Mouse (Mus musculus) C2C12 (cell line): Measurements from ENCODE around the gene Ssbp3. TPM values are rescaled to one million over a fixed set of nuclear protein-coding genes. Genes with fewer than 3 reads are reported as not detected.
A peak's percentile ranks its signal among the peaks of the same experiment; 100 is the strongest.

Source experiments
- H3K27me3 ChIP-seq: one replicate; pipeline ENCODE4 v1.6.1; 2011; ENCODE audit not compliant: control insufficient read depth, insufficient read depth, insufficient read length
- H3K36me3 ChIP-seq: one replicate; pipeline ENCODE4 v1.6.1; 2011; ENCODE audit not compliant: control insufficient read depth, insufficient read depth
- H3K4me3 ChIP-seq: one replicate; pipeline ENCODE4 v1.5.1; 2011; ENCODE audit warnings: mild to moderate bottlenecking, control low read depth; ENCODE audit not compliant: poor library complexity, insufficient read depth, severe bottlenecking
- H3K79me2 ChIP-seq: one replicate; pipeline ENCODE4 v1.6.1; 2011; ENCODE audit not compliant: control insufficient read depth, insufficient read depth
- H3K79me3 ChIP-seq: one replicate; pipeline ENCODE4 v1.6.1; 2011; ENCODE audit warnings: low read depth, control low read depth
- H3ac ChIP-seq: one replicate; pipeline ENCODE3; 2011; ENCODE audit warnings: low read depth; ENCODE audit not compliant: control insufficient read depth, insufficient read length
- CEBPB ChIP-seq: IDR thresholded peaks from one replicate; pipeline ENCODE4 v1.6.1; 2011; ENCODE audit warnings: low read depth, mild to moderate bottlenecking, control low read depth, moderate library complexity
- CTCF ChIP-seq: IDR thresholded peaks from one replicate; pipeline ENCODE4 v1.5.1; 2011; ENCODE audit not compliant: control insufficient read depth, insufficient read depth, insufficient read length
- FOSL1 ChIP-seq: IDR thresholded peaks from one replicate; pipeline ENCODE4 v1.8.0; 2011; ENCODE audit warnings: mild to moderate bottlenecking, low read length; ENCODE audit not compliant: poor library complexity, insufficient read depth, severe bottlenecking
- MAX ChIP-seq: IDR thresholded peaks from one replicate; pipeline ENCODE4 v1.6.1; 2011; ENCODE audit warnings: mild to moderate bottlenecking, control low read depth
- MYOD1 ChIP-seq: IDR thresholded peaks from one replicate; pipeline ENCODE4 v1.6.1; 2011; ENCODE audit warnings: low read depth; ENCODE audit not compliant: control insufficient read depth, insufficient read length
- MYOG ChIP-seq: IDR thresholded peaks from one replicate; pipeline ENCODE4 v1.6.1; 2011; ENCODE audit not compliant: control insufficient read depth, insufficient read length; ENCODE audit errors: extremely low read depth
- USF1 ChIP-seq: IDR thresholded peaks from one replicate; pipeline ENCODE4 v1.6.1; 2011; ENCODE audit warnings: low read depth, mild to moderate bottlenecking, control low read depth, moderate library complexity
- polyA plus RNA-seq: library from polyadenylated mRNA; unstranded; fragments of >200 nt; fragmentation: generic; extraction: Trizol; gene quantifications from one replicate; pipeline ENCODE4 v1.2.1, GENCODE M21; 2012; ENCODE audit warnings: missing spikeins

Gene Ssbp3
- polyA plus RNA-seq, 1 experiment = 74.7 TPM

GRCm38 (mm10) chr4:106988886-106989225 lies 78.4 kb downstream of the Ssbp3 start:
- Histone ChIP-seq H3K79me2 (peaks cover 89% of the 10 kb centered on the region), H3K27me3 (no peaks in the 10 kb centered on the region), H3K4me3 (no peak overlapping the region), H3K79me3 (peaks cover 41% of the 10 kb centered on the region), H3ac (no peak overlapping the region), H3K36me3 (no peaks in the 10 kb centered on the region)
- TF ChIP-seq MAX = no peak
- no peak for TF ChIP-seq FOSL1
- TF ChIP-seq MYOG = no peak
- no peak for TF ChIP-seq USF1
- TF ChIP-seq CEBPB = no peak
- TF ChIP-seq CTCF = no peak
- no peak for TF ChIP-seq MYOD1

- TF ChIP-seq CTCF (peak; percentile 53), MYOG (no peak)
- Histone ChIP-seq H3K36me3 (no peaks in the 10 kb centered on the region), H3K79me3 (peaks cover 41% of the 10 kb centered on the region), H3K27me3 (no peaks in the 10 kb centered on the region), H3K4me3 (no peak overlapping the region), H3K79me2 (peaks cover 89% of the 10 kb centered on the region), H3ac (no peak overlapping the region)
Measured at GRCm38 (mm10) chr4:106989226-106989983, 78.9 kb downstream of the Ssbp3 start.

- Histone ChIP-seq H3K4me3 (no peak overlapping the region), H3K36me3 (no peaks in the 10 kb centered on the region), H3K27me3 (no peaks in the 10 kb centered on the region), H3K79me3 (peaks cover 50% of the 10 kb centered on the region), H3ac (no peak overlapping the region), H3K79me2 (peaks cover 99% of the 10 kb centered on the region)
- TF ChIP-seq MYOG = no peak
- TF ChIP-seq MYOD1 = no peak
- TF ChIP-seq USF1 = no peak
- TF ChIP-seq FOSL1 = no peak
- TF ChIP-seq CTCF = no peak
Measured at GRCm38 (mm10) chr4:106993053-106993452, 82.6 kb downstream of the Ssbp3 start.

- H3ac ChIP-seq = no peak overlapping the region
- peaks cover 41% of the 10 kb centered on the region for H3K79me3 ChIP-seq
- TF ChIP-seq USF1 = no peak
- TF ChIP-seq MYOG = no peak
- TF ChIP-seq CEBPB = no peak
- TF ChIP-seq MAX = no peak
- TF ChIP-seq FOSL1 = no peak
- no peak for TF ChIP-seq CTCF
- TF ChIP-seq MYOD1 = no peak
- no peaks in the 10 kb centered on the region for H3K36me3 ChIP-seq
- H3K27me3 ChIP-seq = no peaks in the 10 kb centered on the region
- peaks cover 99% of the 10 kb centered on the region for H3K79me2 ChIP-seq
- H3K4me3 ChIP-seq = no peak overlapping the region
Measured at GRCm38 (mm10) chr4:106994252-106994651, 83.8 kb downstream of the Ssbp3 start.

GRCm38 (mm10) chr4:106995069-106995468 lies 84.6 kb downstream of the Ssbp3 start:
- Histone ChIP-seq H3K79me3 (peaks cover 38% of the 10 kb centered on the region), H3ac (no peak overlapping the region), H3K79me2 (peaks cover 99% of the 10 kb centered on the region), H3K27me3 (no peaks in the 10 kb centered on the region), H3K36me3 (no peaks in the 10 kb centered on the region), H3K4me3 (no peak overlapping the region)
- no peak for TF ChIP-seq CTCF
- no peak for TF ChIP-seq MYOG
- TF ChIP-seq MAX = no peak
- no peak for TF ChIP-seq FOSL1
- TF ChIP-seq USF1 = no peak
- no peak for TF ChIP-seq CEBPB
- TF ChIP-seq MYOD1 = no peak

GRCm38 (mm10) chr4:106995513-106995912 lies 85.0 kb downstream of the Ssbp3 start:
- H3K4me3 ChIP-seq = no peak overlapping the region
- peaks cover 34% of the 10 kb centered on the region for H3K79me3 ChIP-seq
- H3K36me3 ChIP-seq = no peaks in the 10 kb centered on the region
- peaks cover 99% of the 10 kb centered on the region for H3K79me2 ChIP-seq
- H3K27me3 ChIP-seq = no peaks in the 10 kb centered on the region
- TF ChIP-seq MYOG = no peak
- no peak for TF ChIP-seq CTCF
- TF ChIP-seq MYOD1 = no peak
- TF ChIP-seq CEBPB = no peak
- TF ChIP-seq MAX = no peak
- TF ChIP-seq FOSL1 = no peak
- TF ChIP-seq USF1 = no peak
- no peak overlapping the region for H3ac ChIP-seq
